Mouse (Mus musculus) urinary bladder, adult 18-20 months (tissue): ENCODE measurements around the gene Nelfb.

Experiments
- DNase-seq, 2 experiments: peaks; one replicate each; pipeline ENCODE4 v3.0.0; 2022; ENCODE audit warnings: low spot score in 2 of 2, mixed read lengths in 2 of 2

Gene Nelfb

GRCm38 (mm10) chr2:25176573-25176972, 34.7 kb downstream of the Nelfb start:
- DNase-seq, result no peak

GRCm38 (mm10) chr2:25175690-25176078, 35.6 kb downstream of the Nelfb start:
- DNase-seq, result no peak

- peak in 1 of 2 experiments; percentile 14 for DNase-seq
These were observed 36.2 kb downstream of the Nelfb start for GRCm38 (mm10) chr2:25174866-25175689.

- no peak for DNase-seq
These were observed 37.5 kb downstream of the Nelfb start for GRCm38 (mm10) chr2:25173821-25174220.

- peak; percentile 78 to 88 for DNase-seq
These were observed 38.7 kb downstream of the Nelfb start for GRCm38 (mm10) chr2:25172629-25173028.

GRCm38 (mm10) chr2:25171769-25172153, 39.5 kb downstream of the Nelfb start:
- no peak for DNase-seq

- DNase-seq, result no peak
These were observed 40.1 kb downstream of the Nelfb start for GRCm38 (mm10) chr2:25171101-25171768.

- DNase-seq, result no peak
These were observed 40.8 kb downstream of the Nelfb start for GRCm38 (mm10) chr2:25170326-25171100.

GRCm38 (mm10) chr2:25169778-25170177, 41.5 kb downstream of the Nelfb start:
- DNase-seq, result no peak

- no peak for DNase-seq
These were observed 42.7 kb downstream of the Nelfb start for GRCm38 (mm10) chr2:25168665-25168978.

- peak in 1 of 2 experiments; percentile 40 for DNase-seq
These were observed 43.2 kb downstream of the Nelfb start for GRCm38 (mm10) chr2:25167919-25168664.

GRCm38 (mm10) chr2:25167481-25167880, 43.8 kb downstream of the Nelfb start:
- DNase-seq, result no peak

- DNase-seq, result no peak
These were observed 53.6 kb downstream of the Nelfb start for GRCm38 (mm10) chr2:25157655-25158054.

GRCm38 (mm10) chr2:25156990-25157389, 54.3 kb downstream of the Nelfb start:
- DNase-seq, result no peak

- DNase-seq, result no peak
These were observed 55.1 kb downstream of the Nelfb start for GRCm38 (mm10) chr2:25156177-25156576.

- no peak for DNase-seq
These were observed 59.9 kb downstream of the Nelfb start for GRCm38 (mm10) chr2:25151280-25151956.
